In the genomic region with DNA sequence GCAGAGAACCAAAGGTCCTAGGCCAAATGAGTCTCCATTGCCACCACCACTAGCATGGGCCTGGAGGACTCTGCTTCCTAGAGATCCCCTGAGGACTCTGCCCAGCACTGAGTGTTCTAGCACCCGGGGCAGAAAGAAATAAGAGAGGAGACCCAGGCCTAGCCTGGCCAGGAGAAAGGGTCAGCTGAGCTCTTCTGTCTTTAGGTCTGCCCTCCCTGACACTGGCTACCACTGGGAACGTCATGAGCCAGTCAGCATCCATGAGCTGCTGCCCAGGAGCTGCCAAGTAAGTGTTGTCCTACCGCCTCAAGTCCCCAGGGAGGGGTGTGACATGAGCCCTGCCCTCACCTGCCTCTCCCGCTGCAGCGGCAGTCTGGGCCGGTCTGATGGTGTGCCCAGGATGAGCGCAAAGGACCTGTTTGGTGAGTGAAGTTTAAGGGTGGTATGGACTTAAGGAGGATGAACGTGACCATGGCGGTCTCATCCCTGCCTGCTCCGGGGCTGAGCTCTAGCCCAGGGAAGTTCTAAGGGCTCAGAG, we compare ENCODE assay signal across 25 mouse cellular contexts. TPM values are rescaled to one million over a fixed set of nuclear protein-coding genes. Genes with fewer than 3 reads are reported as not detected.
DNase-seq lines count a peak whose midpoint lies in the region; ATAC-seq and TF ChIP-seq lines count a peak whose summit lies in the region.
"Had no signal": no experiment of that assay in that cellular context is flagged by ENCODE, and none has a peak within 500 bp of the region (broad histone marks: within the 10 kb centered on the region; RNA-seq: fewer than 3 reads in every experiment).

No protein-coding gene starts in this region.

- TF ChIP-seq CTCF in liver, adult 2 months (IDR thresholded peaks at IDR 0.05; ENCODE audit: low read depth, low read length) = no peak

- DNase-seq in embryonic facial prominence, embryonic 10.5 days (ENCODE audit: low spot score) = no peak
- DNase-seq in liver, adult 2 months (ENCODE audit: extremely low read depth, low read depth, low spot score) = peak; percentile 25
- DNase-seq in liver = no peak
- peak; percentile 46 for DNase-seq in lung, postnatal 36 days
- DNase-seq in lung, postnatal 14 days = no peak
- DNase-seq in forebrain, embryonic 10.5 days (ENCODE audit: extremely low spot score, low spot score) = no peak
- DNase-seq: adrenal gland, adult 8-10 months; cerebellum, adult 11-12 months; cerebellum, postnatal 10 days; gastrocnemius, postnatal 25 days; kidney, adult 8-10 months; thymus, postnatal 36 days had no signal

- H3K4me2 ChIP-seq in embryonic facial prominence, embryonic 13.5 days = no peak overlapping the region
- H3K4me2 ChIP-seq: forebrain, embryonic 12.5 days; limb, embryonic 12.5 days; midbrain, embryonic 12.5 days had no signal

- peaks cover 8% of the 10 kb centered on the region; the same call in 1 of the 2 replicates for H3K79me2 ChIP-seq in liver, adult 2 months (ENCODE audit: control insufficient read depth, insufficient read depth, low read length)

- H3K4me1 ChIP-seq in embryonic facial prominence, embryonic 13.5 days = peaks cover 19% of the 10 kb centered on the region
- peaks cover 41% of the 10 kb centered on the region for H3K4me1 ChIP-seq in embryonic facial prominence, embryonic 10.5 days
- H3K4me1 ChIP-seq in liver, adult 2 months (ENCODE audit: control insufficient read depth, insufficient read depth, low read length) = peaks cover 37% of the 10 kb centered on the region
- H3K4me1 ChIP-seq in forebrain, embryonic 10.5 days = peaks cover 31% of the 10 kb centered on the region

- TF ChIP-seq POLR2A in liver, adult 2 months (IDR thresholded peaks at IDR 0.05; ENCODE audit: extremely low read depth, insufficient read depth, low read length) = no peak

- H3K36me3 ChIP-seq in embryonic facial prominence, embryonic 13.5 days = no peaks in the 10 kb centered on the region
- no peaks in the 10 kb centered on the region for H3K36me3 ChIP-seq in embryonic facial prominence, embryonic 10.5 days (replicated peaks)
- H3K36me3 ChIP-seq in liver, adult 2 months (ENCODE audit: control insufficient read depth, insufficient read depth, low read length) = no peaks in the 10 kb centered on the region
- no peaks in the 10 kb centered on the region for H3K36me3 ChIP-seq in forebrain, embryonic 10.5 days (replicated peaks)
- H3K36me3 ChIP-seq: forebrain, embryonic 12.5 days; hindbrain, embryonic 10.5 days; limb, embryonic 12.5 days; midbrain, embryonic 12.5 days had no signal

- H3K27me3 ChIP-seq in embryonic facial prominence, embryonic 13.5 days = peaks cover 15% of the 10 kb centered on the region
- peaks cover 45% of the 10 kb centered on the region for H3K27me3 ChIP-seq in embryonic facial prominence, embryonic 10.5 days (replicated peaks; ENCODE audit: low read depth, poor library complexity, severe bottlenecking)
- H3K27me3 ChIP-seq in liver, adult 2 months (ENCODE audit: control insufficient read depth, insufficient read depth, low read length) = no peaks in the 10 kb centered on the region
- peaks cover 45% of the 10 kb centered on the region for H3K27me3 ChIP-seq in forebrain, embryonic 10.5 days (ENCODE audit: poor library complexity, severe bottlenecking)

- H3K27ac ChIP-seq in embryonic facial prominence, embryonic 13.5 days = no peak overlapping the region
- H3K27ac ChIP-seq in embryonic facial prominence, embryonic 10.5 days (replicated peaks) = no peak overlapping the region
- H3K27ac ChIP-seq in liver, adult 2 months (replicated peaks; ENCODE audit: insufficient read depth, low read depth, low read length) = peak overlapping the region; percentile 96
- no peak overlapping the region for H3K27ac ChIP-seq in forebrain, embryonic 10.5 days
- H3K27ac ChIP-seq: forebrain, embryonic 12.5 days; hindbrain, embryonic 10.5 days; layer of hippocampus, adult 2 months; limb, embryonic 12.5 days; midbrain, embryonic 12.5 days had no signal

- no peak for ATAC-seq in embryonic facial prominence, embryonic 13.5 days (ENCODE audit: insufficient number of reproducible peaks, insufficient read depth, low FRiP score, low TSS enrichment, low read depth)
- ATAC-seq: activated CD4-positive, CD25-positive, alpha-beta regulatory T cell, adult 4 months; hindbrain, embryonic 16.5 days had no signal

- H3K9me3 ChIP-seq in embryonic facial prominence, embryonic 13.5 days = no peaks in the 10 kb centered on the region
- H3K9me3 ChIP-seq in embryonic facial prominence, embryonic 10.5 days = no peaks in the 10 kb centered on the region
- H3K9me3 ChIP-seq in forebrain, embryonic 10.5 days = no peaks in the 10 kb centered on the region
- H3K9me3 ChIP-seq: forebrain, embryonic 12.5 days; hindbrain, embryonic 10.5 days; limb, embryonic 12.5 days; midbrain, embryonic 12.5 days had no signal

- 76% methylated on average over 10 of the region's 10 CpGs for WGBS in embryonic facial prominence, embryonic 13.5 days
- 77% methylated on average over 10 of the region's 10 CpGs for WGBS in embryonic facial prominence, embryonic 10.5 days
- 52% methylated on average over 10 of the region's 10 CpGs for WGBS in liver, adult 2 months
- 84% methylated on average over 10 of the region's 10 CpGs for WGBS in forebrain, embryonic 10.5 days

- 0 out of 2 replicates have a peak overlapping the region, but pooled peaks have one; percentile 21 for H3K9ac ChIP-seq in embryonic facial prominence, embryonic 13.5 days
- H3K9ac ChIP-seq in liver, adult 2 months (ENCODE audit: low read depth, low read length) = peak overlapping the region; percentile 41
- H3K9ac ChIP-seq: forebrain, embryonic 12.5 days; limb, embryonic 12.5 days; midbrain, embryonic 12.5 days had no signal

- no peak overlapping the region for H3K4me3 ChIP-seq in embryonic facial prominence, embryonic 13.5 days
- H3K4me3 ChIP-seq in embryonic facial prominence, embryonic 10.5 days = no peak overlapping the region
- H3K4me3 ChIP-seq in liver, adult 2 months (ENCODE audit: insufficient read depth, low read depth, low read length) = no peak overlapping the region
- H3K4me3 ChIP-seq in forebrain, embryonic 10.5 days = no peak overlapping the region
- H3K4me3 ChIP-seq: forebrain, embryonic 12.5 days; hindbrain, embryonic 10.5 days; layer of hippocampus, adult 2 months; limb, embryonic 12.5 days; midbrain, embryonic 12.5 days had no signal

RNA-seq across cellular contexts. Expression of gene Eps8l2, which starts 3.1 kb away (rescaled TPM):
- 12.1 and 13.1 TPM in 2 replicates for polyA plus RNA-seq in embryonic facial prominence, embryonic 13.5 days (2015; fragmentation: Nextera tagmentation; extraction: Ambion mirVana)
- polyA plus RNA-seq in embryonic facial prominence, embryonic 10.5 days (2016; fragmentation: Nextera tagmentation; extraction: Ambion mirVana) = 12.1 and 13.0 TPM in 2 replicates
- 17.4 and 38.5 TPM in 2 replicates for total RNA-seq in liver, adult 2 months (2014; rRNA removed)
- polyA plus RNA-seq in liver, adult 2 months (2012; rRNA removed) = 80.9 and 117 TPM in 2 replicates
- polyA plus RNA-seq in forebrain, embryonic 10.5 days (2016; fragmentation: Nextera tagmentation; extraction: Ambion mirVana) = 4.2 and 4.5 TPM in 2 replicates
- total RNA-seq: monocyte, adult 5-6 weeks had no signal
- polyA plus RNA-seq: activated CD4-positive, CD25-positive, alpha-beta regulatory T cell, adult 4 months had no signal

RNA-seq across cellular contexts. Expression of gene Tmem80, which starts 14.2 kb away (rescaled TPM):
- 57.7 and 58.0 TPM in 2 replicates for polyA plus RNA-seq in embryonic facial prominence, embryonic 13.5 days (2015; fragmentation: Nextera tagmentation; extraction: Ambion mirVana)
- polyA plus RNA-seq in embryonic facial prominence, embryonic 10.5 days (2016; fragmentation: Nextera tagmentation; extraction: Ambion mirVana) = 44.9 and 49.0 TPM in 2 replicates
- total RNA-seq in liver, adult 2 months (2014; rRNA removed) = 8.9 and 10.3 TPM in 2 replicates
- 14.3 and 20.9 TPM in 2 replicates for polyA plus RNA-seq in liver, adult 2 months (2012; rRNA removed)
- polyA plus RNA-seq in forebrain, embryonic 10.5 days (2016; fragmentation: Nextera tagmentation; extraction: Ambion mirVana) = 48.2 and 51.0 TPM in 2 replicates

RNA-seq across cellular contexts. Expression of gene Deaf1, which starts 14.3 kb away (rescaled TPM):
- 81.1 and 83.3 TPM in 2 replicates for polyA plus RNA-seq in embryonic facial prominence, embryonic 13.5 days (2015; fragmentation: Nextera tagmentation; extraction: Ambion mirVana)
- polyA plus RNA-seq in embryonic facial prominence, embryonic 10.5 days (2016; fragmentation: Nextera tagmentation; extraction: Ambion mirVana) = 57.9 and 65.0 TPM in 2 replicates
- total RNA-seq in liver, adult 2 months (2014; rRNA removed) = 3.1 and 5.8 TPM in 2 replicates
- 6.9 and 7.8 TPM in 2 replicates for polyA plus RNA-seq in liver, adult 2 months (2012; rRNA removed)
- polyA plus RNA-seq in forebrain, embryonic 10.5 days (2016; fragmentation: Nextera tagmentation; extraction: Ambion mirVana) = 59.2 and 59.3 TPM in 2 replicates

RNA-seq across cellular contexts. Expression of gene Drd4, which starts 50.0 kb away (rescaled TPM):
- 1.3 and 1.7 TPM in 2 replicates for polyA plus RNA-seq in embryonic facial prominence, embryonic 13.5 days (2015; fragmentation: Nextera tagmentation; extraction: Ambion mirVana)
- polyA plus RNA-seq in embryonic facial prominence, embryonic 10.5 days (2016; fragmentation: Nextera tagmentation; extraction: Ambion mirVana) = 0.60 and 0.86 TPM in 2 replicates
- total RNA-seq in liver, adult 2 months (2014; rRNA removed) = not detected in 2 replicates
- polyA plus RNA-seq in liver, adult 2 months (2012; rRNA removed) = not detected in 2 replicates
- polyA plus RNA-seq in forebrain, embryonic 10.5 days (2016; fragmentation: Nextera tagmentation; extraction: Ambion mirVana) = 0.17 and 0.46 TPM in 2 replicates
- total RNA-seq: heart, adult 8-10 months; megakaryocyte progenitor cell, adult 5-6 weeks; monocyte, adult 5-6 weeks; neutrophil, adult 5-6 weeks had no signal
- polyA plus RNA-seq: activated CD4-positive, CD25-positive, alpha-beta regulatory T cell, adult 4 months; liver, embryonic 16.5 days had no signal

RNA-seq across cellular contexts. Expression of gene Taldo1, which starts 50.2 kb away (rescaled TPM):
- polyA plus RNA-seq in embryonic facial prominence, embryonic 13.5 days (2015; fragmentation: Nextera tagmentation; extraction: Ambion mirVana) = 268 and 277 TPM in 2 replicates
- polyA plus RNA-seq in embryonic facial prominence, embryonic 10.5 days (2016; fragmentation: Nextera tagmentation; extraction: Ambion mirVana) = 297 and 299 TPM in 2 replicates
- 160 and 195 TPM in 2 replicates for total RNA-seq in liver, adult 2 months (2014; rRNA removed)
- 125 and 166 TPM in 2 replicates for polyA plus RNA-seq in liver, adult 2 months (2012; rRNA removed)
- 335 and 368 TPM in 2 replicates for polyA plus RNA-seq in forebrain, embryonic 10.5 days (2016; fragmentation: Nextera tagmentation; extraction: Ambion mirVana)

Comparison
In these comparisons a context has a peak if more than half of its experiments do, and no peak if none do; other contexts are left out.
1. DNase-seq: peak in liver, adult 2 months (single experiment) and lung, postnatal 36 days (single experiment); none in embryonic facial prominence, embryonic 10.5 days (single experiment), liver (single experiment), lung, postnatal 14 days (single experiment) and forebrain, embryonic 10.5 days (single experiment).